Mouse (Mus musculus): Measurements from ENCODE around the gene Tmem44. TPM values are rescaled to one million over a fixed set of nuclear protein-coding genes. Genes with fewer than 3 reads are reported as not detected.

The Tmem44 gene
- total RNA-seq (2014; rRNA removed): 83.9 and 92.9 TPM in 2 replicates
- polyA plus RNA-seq (2015; fragmentation: Nextera tagmentation; extraction: Ambion mirVana): 41.8 and 44.6 TPM in 2 replicates

DNA sequence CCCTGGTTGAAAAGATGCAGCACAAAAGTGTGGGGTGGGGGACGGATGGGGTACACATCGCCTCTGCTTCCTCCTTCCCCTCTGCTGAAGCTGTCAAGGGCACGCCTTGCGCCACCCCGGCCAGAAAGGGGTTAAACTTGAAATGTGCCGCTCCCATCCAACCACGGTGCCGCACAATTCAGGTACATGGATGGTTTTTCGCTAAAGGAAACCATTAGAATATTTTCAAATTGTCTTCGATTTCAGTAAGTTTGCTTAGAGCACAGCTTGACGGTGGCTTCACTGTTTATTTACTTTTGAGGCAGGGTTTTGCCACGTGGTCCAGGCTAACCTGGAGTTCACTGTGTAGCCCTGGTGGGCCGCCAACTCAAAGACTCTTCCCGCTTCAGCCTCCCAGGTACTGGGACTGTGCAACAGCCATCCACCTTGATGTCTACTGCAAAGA lies at the start of gene Tmem44:
Gene Tmem44, minus strand, starts transcription at position 95 of the 445 bp plus-strand sequence.
- no peak for TF ChIP-seq CTCF (IDR thresholded peaks at IDR 0.05; ENCODE audit: low read depth)
- H3K27ac ChIP-seq: peak within 1 kb of the TSS; percentile 83
- DNase-seq (ENCODE audit: low spot score) (peak; percentile 66), ATAC-seq (peak; percentile 71)
- H3K36me3 ChIP-seq (ENCODE audit: insufficient read depth, low read length): peaks cover 4% of the 10 kb centered on the region; the same call in 1 of the 2 replicates
- no peaks in the 10 kb centered on the region for H3K4me1 ChIP-seq (ENCODE audit: insufficient read depth, low read length)
- peak within 1 kb of the TSS; percentile 90 for H3K9ac ChIP-seq (replicated peaks; ENCODE audit: low read length)
- peak within 1 kb of the TSS; percentile 73 for H3K4me3 ChIP-seq (ENCODE audit: low read length)
- peaks cover 5% of the 10 kb centered on the region; the same call in 1 of the 2 replicates for H3K9me3 ChIP-seq (ENCODE audit: low read length)
- peak within 1 kb of the TSS; percentile 80 for H3K4me2 ChIP-seq (ENCODE audit: low read depth, low read length)
- no peaks in the 10 kb centered on the region for H3K27me3 ChIP-seq (ENCODE audit: insufficient read depth, low read length)
- WGBS: 6% methylated on average over 14 of the region's 14 CpGs

DNA sequence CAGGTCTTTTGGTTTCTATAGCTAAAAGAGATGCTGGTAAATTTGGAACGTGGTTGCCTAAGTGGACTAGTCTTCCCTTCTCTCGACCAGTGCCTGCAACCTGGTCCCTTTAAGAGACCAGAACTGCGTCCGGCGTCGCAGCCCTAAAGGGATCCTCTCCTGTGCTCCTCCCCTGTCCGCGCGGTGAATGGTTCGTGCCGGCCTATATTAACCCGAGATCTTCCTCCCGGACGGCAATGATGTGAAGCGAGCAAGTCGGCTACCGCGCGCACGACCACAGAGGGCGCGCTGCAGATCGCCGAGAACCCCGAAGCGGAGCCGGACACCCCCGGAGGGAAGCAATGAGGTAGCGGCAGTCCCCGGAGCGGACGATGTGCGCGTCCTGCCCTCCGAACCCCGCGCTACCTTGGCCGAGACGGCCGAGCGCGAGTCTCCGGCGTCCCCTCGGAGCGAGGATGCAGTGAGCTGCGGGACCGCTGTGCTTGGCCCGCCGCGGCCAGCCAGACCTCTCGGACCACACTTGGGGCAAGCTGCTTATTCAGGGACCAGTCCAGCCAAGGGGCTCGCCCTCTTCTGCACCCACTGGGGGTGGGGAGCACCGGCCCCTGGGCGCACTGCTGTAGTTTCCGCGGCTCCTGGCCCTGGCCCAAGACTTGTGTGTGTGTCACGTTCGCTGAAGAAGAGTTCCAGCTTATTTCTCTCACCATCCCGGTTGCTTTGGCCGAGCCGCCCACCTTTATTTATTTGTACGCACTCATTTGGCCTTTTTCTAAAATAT lies 49.0 kb upstream of the Tmem44 start, which contains the start of gene Fam43a:
Gene Fam43a, plus strand, starts transcription at position 233 of the 778 bp plus-strand sequence.
- WGBS: under 1% methylated on average over 63 of the region's 63 CpGs
- TF ChIP-seq CTCF (IDR thresholded peaks at IDR 0.05; ENCODE audit: low read depth): peak; percentile 66
- H3K9ac ChIP-seq (replicated peaks; ENCODE audit: low read length): peak within 1 kb of the TSS; percentile 64
- peak within 1 kb of the TSS; percentile 62 for H3K27ac ChIP-seq
- peak within 1 kb of the TSS; percentile 93 for H3K4me2 ChIP-seq (ENCODE audit: low read depth, low read length)
- H3K27me3 ChIP-seq (ENCODE audit: insufficient read depth, low read length): no peaks in the 10 kb centered on the region
- H3K4me1 ChIP-seq (ENCODE audit: insufficient read depth, low read length): peaks cover 18% of the 10 kb centered on the region
- no peaks in the 10 kb centered on the region for H3K9me3 ChIP-seq (ENCODE audit: low read length)
- peak within 1 kb of the TSS; percentile 63 for H3K4me3 ChIP-seq (ENCODE audit: low read length)
- DNase-seq (ENCODE audit: low spot score) (peak; percentile 93), ATAC-seq (peak; percentile 86)
- no peaks in the 10 kb centered on the region for H3K36me3 ChIP-seq (ENCODE audit: insufficient read depth, low read length)

DNA sequence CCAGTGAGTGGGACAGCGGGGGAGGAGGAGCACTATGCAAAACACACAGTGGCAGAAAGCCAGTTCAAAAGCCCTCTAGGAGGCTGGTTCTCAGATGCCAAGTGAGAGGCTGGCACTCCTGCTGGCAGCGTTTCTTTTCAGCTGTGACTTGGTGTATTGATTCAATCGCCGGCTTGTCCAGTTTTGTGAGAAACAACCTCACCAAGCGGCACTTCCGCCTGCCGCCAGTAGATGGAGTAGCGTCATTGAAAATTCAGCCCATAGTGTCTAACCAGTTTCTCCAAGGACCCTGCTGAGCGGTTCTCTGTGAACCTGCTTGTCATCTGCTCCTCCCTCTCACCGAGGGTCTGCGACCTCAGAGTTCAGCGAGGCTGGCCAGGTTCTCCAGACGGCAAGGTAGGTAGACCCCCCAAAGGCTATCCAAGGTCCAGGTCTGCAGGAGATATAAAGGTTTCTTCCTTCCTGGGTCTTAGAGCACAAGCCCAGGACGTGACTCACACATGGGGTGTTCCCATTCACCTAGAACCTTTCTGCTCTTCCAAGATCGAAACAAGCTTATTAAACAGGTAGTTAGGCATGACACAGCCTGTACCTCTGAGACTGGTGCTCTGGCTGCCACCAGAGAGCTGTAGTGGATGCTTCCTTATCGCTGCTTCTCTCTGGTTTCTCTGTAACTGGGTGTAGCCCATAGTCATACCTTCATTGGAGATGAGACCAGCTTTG lies 46.5 kb upstream of the Tmem44 start:
- TF ChIP-seq CTCF (IDR thresholded peaks at IDR 0.05; ENCODE audit: low read depth): peak; percentile 95
- Histone ChIP-seq H3K27me3 (ENCODE audit: insufficient read depth, low read length) (no peaks in the 10 kb centered on the region), H3K9ac (replicated peaks; ENCODE audit: low read length) (0 out of 2 replicates have a peak overlapping the region, but pooled peaks have one; percentile 15), H3K27ac (peak overlapping the region; percentile 2; the same call in 1 of the 2 replicates), H3K4me3 (ENCODE audit: low read length) (peak overlapping the region; percentile 24), H3K4me1 (ENCODE audit: insufficient read depth, low read length) (peaks cover 17% of the 10 kb centered on the region), H3K9me3 (ENCODE audit: low read length) (no peaks in the 10 kb centered on the region), H3K4me2 (ENCODE audit: low read depth, low read length) (peak overlapping the region; percentile 53), H3K36me3 (ENCODE audit: insufficient read depth, low read length) (no peaks in the 10 kb centered on the region)
- peak; percentile 68 for ATAC-seq
- peak; percentile 96 for DNase-seq (ENCODE audit: low spot score)
- WGBS: 7% methylated on average over 16 of the region's 16 CpGs

DNA sequence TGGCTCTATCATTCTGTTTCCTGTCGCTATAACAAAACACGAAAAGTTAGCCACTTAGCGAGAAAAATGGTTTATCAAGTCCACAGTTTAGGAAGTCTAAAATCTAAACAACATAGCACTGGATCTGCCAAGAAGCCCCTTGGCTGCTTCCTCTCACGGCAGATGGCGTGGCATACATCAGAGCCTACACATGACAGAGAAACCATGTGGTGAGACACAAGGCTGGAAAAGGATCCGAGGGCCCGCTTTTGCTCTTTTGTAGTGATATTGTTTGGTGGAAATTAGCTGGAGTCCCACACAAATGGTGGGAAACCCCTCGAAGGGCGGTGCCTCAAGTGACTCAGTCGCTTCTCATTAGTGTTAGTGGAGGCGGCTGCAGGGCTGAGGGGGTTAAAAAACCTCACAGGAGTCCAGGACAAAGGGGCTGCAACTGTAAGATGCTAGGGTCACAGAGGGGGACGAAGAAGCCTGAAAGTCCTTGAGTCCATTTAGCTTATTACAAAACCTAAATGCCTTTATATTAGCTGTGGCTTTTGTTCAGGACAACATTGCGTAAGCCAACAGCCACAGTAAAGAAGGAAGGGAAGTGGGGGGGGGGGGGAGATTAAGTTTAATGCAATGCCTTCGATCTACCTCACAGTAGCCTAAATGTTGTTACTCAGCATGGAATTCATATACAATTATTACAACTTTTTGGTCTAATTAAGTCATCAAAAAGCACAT lies 45.4 kb upstream of the Tmem44 start:
- 0 out of 2 replicates have a peak overlapping the region, but pooled peaks have one; percentile 17 for H3K9ac ChIP-seq (replicated peaks; ENCODE audit: low read length)
- DNase-seq (ENCODE audit: low spot score) (peak; percentile 61), ATAC-seq (no peak)
- 45% methylated on average over 14 of the region's 14 CpGs for WGBS
- no peak overlapping the region for H3K4me2 ChIP-seq (ENCODE audit: low read depth, low read length)
- H3K27me3 ChIP-seq (ENCODE audit: insufficient read depth, low read length): no peaks in the 10 kb centered on the region
- H3K36me3 ChIP-seq (ENCODE audit: insufficient read depth, low read length): no peaks in the 10 kb centered on the region
- H3K4me3 ChIP-seq (ENCODE audit: low read length): no peak overlapping the region
- no peak for TF ChIP-seq CTCF (IDR thresholded peaks at IDR 0.05; ENCODE audit: low read depth)
- peaks cover 6% of the 10 kb centered on the region for H3K4me1 ChIP-seq (ENCODE audit: insufficient read depth, low read length)
- peak overlapping the region; percentile 41; the same call in 1 of the 2 replicates for H3K27ac ChIP-seq
- H3K9me3 ChIP-seq (ENCODE audit: low read length): no peaks in the 10 kb centered on the region

DNA sequence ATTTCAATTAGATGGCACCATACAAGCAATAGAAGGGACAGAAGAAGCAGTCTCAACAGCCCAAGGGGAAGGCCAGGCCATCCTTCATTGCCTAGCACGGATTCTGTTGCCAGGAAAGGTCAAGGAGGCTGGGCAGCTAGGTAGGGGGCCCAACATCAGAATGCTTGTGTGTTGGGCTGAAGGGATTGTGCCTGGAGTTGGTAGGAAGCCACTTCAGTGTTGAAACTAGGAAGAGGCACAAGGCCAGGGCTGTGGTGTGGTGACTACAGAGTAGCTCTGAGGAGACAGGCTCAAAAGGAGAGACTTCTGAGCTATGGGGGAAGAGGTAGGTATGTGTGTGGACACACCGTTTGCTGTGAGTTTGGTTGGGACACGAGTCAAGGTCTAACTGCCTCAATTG lies 44.7 kb upstream of the Tmem44 start:
- no peak for TF ChIP-seq CTCF (IDR thresholded peaks at IDR 0.05; ENCODE audit: low read depth)
- H3K4me1 ChIP-seq (ENCODE audit: insufficient read depth, low read length): no peaks in the 10 kb centered on the region; the same call in 1 of the 2 replicates
- no peak overlapping the region for H3K9ac ChIP-seq (replicated peaks; ENCODE audit: low read length)
- H3K4me2 ChIP-seq (ENCODE audit: low read depth, low read length): no peak overlapping the region
- ATAC-seq (no peak), DNase-seq (ENCODE audit: low spot score) (no peak)
- H3K9me3 ChIP-seq (ENCODE audit: low read length): no peaks in the 10 kb centered on the region
- H3K27me3 ChIP-seq (ENCODE audit: insufficient read depth, low read length): no peaks in the 10 kb centered on the region
- H3K27ac ChIP-seq: no peak overlapping the region
- WGBS: 51% methylated on average over 3 of the region's 3 CpGs
- no peaks in the 10 kb centered on the region for H3K36me3 ChIP-seq (ENCODE audit: insufficient read depth, low read length)
- no peak overlapping the region for H3K4me3 ChIP-seq (ENCODE audit: low read length)

DNA sequence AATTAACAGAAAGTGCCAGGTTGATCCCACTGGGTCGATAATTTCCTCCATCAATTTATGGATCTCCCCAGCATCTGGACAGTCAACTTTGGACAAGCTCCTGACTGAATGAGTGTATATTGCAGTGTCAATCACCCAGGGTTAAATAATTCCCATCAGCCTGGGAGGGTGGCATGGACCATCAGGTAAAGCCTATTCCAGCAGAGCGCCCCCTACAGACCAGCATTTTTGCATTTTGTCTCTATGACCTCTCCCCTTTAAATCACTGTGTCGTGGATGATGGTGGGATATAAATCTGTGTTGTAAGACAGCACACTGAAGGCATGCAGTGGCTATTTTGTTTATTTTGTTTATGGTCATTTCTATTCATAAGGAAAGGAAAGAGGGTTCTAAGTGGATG lies 41.3 kb upstream of the Tmem44 start:
- no peak overlapping the region for H3K4me2 ChIP-seq (ENCODE audit: low read depth, low read length)
- ATAC-seq: no peak
- no peak overlapping the region for H3K9ac ChIP-seq (replicated peaks; ENCODE audit: low read length)
- no peak for DNase-seq (ENCODE audit: low spot score)
- no peak overlapping the region for H3K4me3 ChIP-seq (ENCODE audit: low read length)
- H3K36me3 ChIP-seq (ENCODE audit: insufficient read depth, low read length): no peaks in the 10 kb centered on the region
- no peak for TF ChIP-seq CTCF (IDR thresholded peaks at IDR 0.05; ENCODE audit: low read depth)
- H3K4me1 ChIP-seq (ENCODE audit: insufficient read depth, low read length): no peaks in the 10 kb centered on the region; the same call in 1 of the 2 replicates
- H3K27ac ChIP-seq: no peak overlapping the region
- H3K9me3 ChIP-seq (ENCODE audit: low read length): no peaks in the 10 kb centered on the region
- H3K27me3 ChIP-seq (ENCODE audit: insufficient read depth, low read length): no peaks in the 10 kb centered on the region
- WGBS: 37% methylated on average over 3 of the region's 3 CpGs
